ENCODE assay signal across 8 mouse cellular contexts in the genomic region with DNA sequence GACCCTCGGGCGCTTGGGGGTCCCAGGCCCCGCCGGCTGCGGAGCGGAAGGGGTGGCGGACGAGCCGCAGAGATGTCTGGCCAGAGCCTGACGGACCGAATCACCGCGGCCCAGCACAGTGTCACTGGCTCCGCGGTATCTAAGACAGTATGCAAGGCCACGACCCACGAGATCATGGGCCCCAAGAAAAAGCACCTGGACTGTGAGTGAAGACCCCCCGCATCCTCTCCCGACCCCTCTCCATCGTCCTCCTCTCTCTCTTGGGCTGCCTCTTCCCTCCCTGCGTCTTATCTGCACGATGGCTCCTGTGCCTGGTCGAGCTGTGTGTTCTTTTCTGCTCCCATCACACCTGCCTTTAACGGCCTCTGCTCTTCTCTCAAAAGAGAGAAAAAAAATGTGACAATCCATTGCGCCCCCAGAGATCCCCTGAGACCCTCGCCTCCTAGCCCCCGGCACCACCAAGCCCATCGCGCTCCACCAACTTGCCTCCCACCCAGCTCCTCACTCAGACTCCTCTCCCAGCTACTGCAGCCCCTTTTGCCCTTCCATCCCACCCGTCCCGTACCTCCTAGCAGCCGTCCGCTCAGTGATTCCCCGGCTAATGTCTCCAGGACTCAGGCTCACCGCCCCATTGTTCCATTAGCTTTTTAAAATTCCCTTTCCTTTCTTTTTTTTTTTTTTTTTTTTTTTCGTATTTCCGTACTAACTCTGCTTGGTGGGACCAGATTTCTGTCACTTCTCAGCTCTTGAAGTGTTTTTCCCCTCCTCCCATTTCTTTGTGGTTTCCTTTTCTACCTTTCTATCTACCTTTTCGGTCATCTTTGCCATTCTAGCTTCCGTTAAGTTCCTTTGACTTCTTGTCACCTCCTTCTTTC. TPM values are rescaled to one million over a fixed set of nuclear protein-coding genes. Genes with fewer than 3 reads are reported as not detected.
DNase-seq lines count a peak whose midpoint lies in the region; ATAC-seq and TF ChIP-seq lines count a peak whose summit lies in the region.

No protein-coding gene starts in this region.

- peak overlapping the region; percentile 81 for H3K4me2 ChIP-seq in forebrain, embryonic 15.5 days (replicated peaks)
- H3K4me2 ChIP-seq in hindbrain, embryonic 16.5 days (ENCODE audit: low read length) = peak overlapping the region; percentile 89
- peak overlapping the region; percentile 70 for H3K4me2 ChIP-seq in limb, embryonic 12.5 days
- peak overlapping the region; percentile 57 for H3K4me2 ChIP-seq in midbrain, postnatal 0 days (ENCODE audit: low read depth, low read length, poor library complexity, severe bottlenecking)

- WGBS in forebrain, embryonic 15.5 days = under 1% methylated on average over 39 of the region's 39 CpGs
- under 1% methylated on average over 26 of the region's 39 CpGs for WGBS in hindbrain, embryonic 16.5 days
- WGBS in limb, embryonic 12.5 days = 0% methylated on average over 32 of the region's 39 CpGs
- WGBS in midbrain, postnatal 0 days = under 1% methylated on average over 39 of the region's 39 CpGs

- ATAC-seq in cerebellum, adult (ENCODE audit: insufficient number of reproducible peaks, low FRiP score, low TSS enrichment) = peak; percentile 18; the same call in 1 of the 2 replicates
- ATAC-seq in forebrain, embryonic 15.5 days (replicated peaks) = peak; percentile 71
- peak; percentile 79 for ATAC-seq in hindbrain, embryonic 16.5 days
- peak; percentile 75 for ATAC-seq in limb, embryonic 12.5 days (ENCODE audit: insufficient number of reproducible peaks, insufficient read depth, low FRiP score, low TSS enrichment, low read depth)
- peak; percentile 65 for ATAC-seq in midbrain, postnatal 0 days (ENCODE audit: low FRiP score)

- no peaks in the 10 kb centered on the region for H3K9me3 ChIP-seq in forebrain, embryonic 15.5 days
- no peaks in the 10 kb centered on the region for H3K9me3 ChIP-seq in hindbrain, embryonic 16.5 days (ENCODE audit: control insufficient read depth, low read length)
- no peaks in the 10 kb centered on the region for H3K9me3 ChIP-seq in limb, embryonic 12.5 days
- H3K9me3 ChIP-seq in midbrain, postnatal 0 days (ENCODE audit: low read length) = no peaks in the 10 kb centered on the region

- no peak for TF ChIP-seq POLR2A in bone marrow macrophage, adult 2 months (IDR thresholded peaks at IDR 0.05; ENCODE audit: borderline replicate concordance, low read depth, low read length)

- peak overlapping the region; percentile 80 for H3K27ac ChIP-seq in bone marrow macrophage, adult 2 months (ENCODE audit: insufficient read depth, low read depth, low read length)
- peak overlapping the region; percentile 97 for H3K27ac ChIP-seq in forebrain, embryonic 15.5 days (replicated peaks)
- peak overlapping the region; percentile 98 for H3K27ac ChIP-seq in hindbrain, embryonic 16.5 days (ENCODE audit: low read depth, low read length)
- peak overlapping the region; percentile 98 for H3K27ac ChIP-seq in limb, embryonic 12.5 days
- peak overlapping the region; percentile 92 for H3K27ac ChIP-seq in midbrain, postnatal 0 days (ENCODE audit: low read depth, low read length)

- H3K9ac ChIP-seq in forebrain, embryonic 15.5 days (replicated peaks) = peak overlapping the region; percentile 97
- H3K9ac ChIP-seq in hindbrain, embryonic 16.5 days (ENCODE audit: low read depth, low read length) = peak overlapping the region; percentile 100
- peak overlapping the region; percentile 96 for H3K9ac ChIP-seq in limb, embryonic 12.5 days (replicated peaks)
- peak overlapping the region; percentile 94 for H3K9ac ChIP-seq in midbrain, postnatal 0 days (replicated peaks; ENCODE audit: low read length, poor library complexity, severe bottlenecking)

- H3K4me1 ChIP-seq in bone marrow macrophage, adult 2 months (ENCODE audit: control insufficient read depth, insufficient read depth, low read length) = peaks cover 16% of the 10 kb centered on the region
- peaks cover 28% of the 10 kb centered on the region for H3K4me1 ChIP-seq in forebrain, embryonic 15.5 days
- peaks cover 4% of the 10 kb centered on the region for H3K4me1 ChIP-seq in hindbrain, embryonic 16.5 days (ENCODE audit: control insufficient read depth, insufficient read depth, low read depth, low read length)
- H3K4me1 ChIP-seq in limb, embryonic 12.5 days (replicated peaks) = peaks cover 14% of the 10 kb centered on the region
- peaks cover 3% of the 10 kb centered on the region; the same call in 1 of the 2 replicates for H3K4me1 ChIP-seq in midbrain, postnatal 0 days (ENCODE audit: insufficient read depth, low read length)

- no peak for DNase-seq in cerebellum, adult 8-10 months
- DNase-seq in midbrain, postnatal 0 days (ENCODE audit: low spot score) = peak; percentile 26
- peak; percentile 18 for DNase-seq in splenic B cell, adult 2 months (ENCODE audit: low read depth, low spot score)

- no peaks in the 10 kb centered on the region for H3K27me3 ChIP-seq in forebrain, embryonic 15.5 days
- no peaks in the 10 kb centered on the region for H3K27me3 ChIP-seq in hindbrain, embryonic 16.5 days (replicated peaks; ENCODE audit: control insufficient read depth, insufficient read depth, low read length)
- no peaks in the 10 kb centered on the region for H3K27me3 ChIP-seq in limb, embryonic 12.5 days
- H3K27me3 ChIP-seq in midbrain, postnatal 0 days (ENCODE audit: insufficient read depth, low read length) = no peaks in the 10 kb centered on the region
- no peaks in the 10 kb centered on the region for H3K27me3 ChIP-seq in splenic B cell, adult 2 months (ENCODE audit: control insufficient read depth, insufficient read depth, low read length, poor library complexity, severe bottlenecking)

- no peaks in the 10 kb centered on the region for H3K36me3 ChIP-seq in forebrain, embryonic 15.5 days
- no peaks in the 10 kb centered on the region for H3K36me3 ChIP-seq in hindbrain, embryonic 16.5 days (ENCODE audit: control insufficient read depth, insufficient read depth, low read length)
- no peaks in the 10 kb centered on the region for H3K36me3 ChIP-seq in limb, embryonic 12.5 days
- no peaks in the 10 kb centered on the region for H3K36me3 ChIP-seq in midbrain, postnatal 0 days (ENCODE audit: insufficient read depth, low read length)
- no peaks in the 10 kb centered on the region for H3K36me3 ChIP-seq in splenic B cell, adult 2 months (ENCODE audit: control insufficient read depth, insufficient read depth, low read length, poor library complexity, severe bottlenecking)

- H3K4me3 ChIP-seq in bone marrow macrophage, adult 2 months (ENCODE audit: insufficient read depth, low read length) = peak overlapping the region; percentile 80
- H3K4me3 ChIP-seq in forebrain, embryonic 15.5 days = peak overlapping the region; percentile 98
- peak overlapping the region; percentile 95 for H3K4me3 ChIP-seq in hindbrain, embryonic 16.5 days (ENCODE audit: low read length)
- H3K4me3 ChIP-seq in limb, embryonic 12.5 days (replicated peaks) = peak overlapping the region; percentile 89
- H3K4me3 ChIP-seq in midbrain, postnatal 0 days (ENCODE audit: low read depth, low read length) = peak overlapping the region; percentile 97

- no peak for TF ChIP-seq CTCF in bone marrow macrophage, adult 2 months (IDR thresholded peaks at IDR 0.05; ENCODE audit: low read depth, low read length)
- TF ChIP-seq CTCF in midbrain, postnatal 0 days (IDR thresholded peaks at IDR 0.05) = no peak

RNA-seq across cellular contexts. Expression of a gene that starts 0.7 kb away (rescaled TPM):
- polyA plus RNA-seq in bone marrow macrophage, adult 2 months (2012; ENCODE audit: insufficient read depth, insufficient read length, missing spikeins) = 430 and 434 TPM in 2 replicates
- polyA plus RNA-seq in forebrain, embryonic 15.5 days (2015; fragmentation: Nextera tagmentation; extraction: Ambion mirVana) = 42.3 and 45.7 TPM in 2 replicates
- polyA plus RNA-seq in hindbrain, embryonic 16.5 days (2015; fragmentation: Nextera tagmentation; extraction: Ambion mirVana) = 34.4 and 35.6 TPM in 2 replicates
- 39.2 and 45.4 TPM in 2 replicates for polyA plus RNA-seq in limb, embryonic 12.5 days (2016; fragmentation: Nextera tagmentation; extraction: Ambion mirVana)
- total RNA-seq in midbrain, postnatal 0 days (2014; rRNA removed) = 173 and 215 TPM in 2 replicates
- polyA plus RNA-seq in midbrain, postnatal 0 days (2015; fragmentation: Nextera tagmentation; extraction: Ambion mirVana) = 20.2 and 24.8 TPM in 2 replicates

Comparison
In these comparisons a context has a peak if more than half of its experiments do, and no peak if none do; other contexts are left out.
1. ATAC-seq: peak in every context shown above with its lines; median percentile 79 in hindbrain, embryonic 16.5 days; 75 in limb, embryonic 12.5 days; 71 in forebrain, embryonic 15.5 days; 65 in midbrain, postnatal 0 days; 18 in cerebellum, adult.